Mouse (Mus musculus) kidney, postnatal 0 days (tissue): ENCODE results near the gene Erich6. TPM values are rescaled to one million over a fixed set of nuclear protein-coding genes. Genes with fewer than 3 reads are reported as not detected.

Source experiments
- ATAC-seq: fragments of 200-750 bp; cut with Nextera tagmentation; replicated peaks from 2 replicates; pipeline ENCODE4 v1.8.0; 2017; ENCODE audit warnings: low read depth, moderate number of reproducible peaks, moderate TSS enrichment, moderate library complexity; ENCODE audit not compliant: low FRiP score
- DNase-seq: peaks from one replicate; pipeline ENCODE4 v3.0.0-alpha.2; 2016; ENCODE audit warnings: low spot score
- H3K27ac ChIP-seq: fragments of 300-500 bp; sonication (generic); 2 replicates; pipeline ENCODE4 v1.5.1; 2014; ENCODE audit warnings: mild to moderate bottlenecking
- H3K27me3 ChIP-seq: fragments of 300-500 bp; sonication (generic); 2 replicates; pipeline ENCODE4 v1.6.1; 2014; ENCODE audit warnings: low read length, mixed read lengths; ENCODE audit not compliant: insufficient read depth
- H3K36me3 ChIP-seq: fragments of 300-500 bp; sonication (generic); 2 replicates; pipeline ENCODE4 v1.6.1; 2014; ENCODE audit warnings: low read length, mixed read lengths; ENCODE audit not compliant: insufficient read depth
- H3K4me1 ChIP-seq: fragments of 300-500 bp; sonication (generic); replicated peaks from 2 replicates; pipeline ENCODE4 v1.6.1; 2014; ENCODE audit warnings: antibody characterized with exemption, low read length, mixed read lengths; ENCODE audit not compliant: insufficient read depth
- H3K4me2 ChIP-seq: fragments of 300-500 bp; sonication (generic); 2 replicates; pipeline ENCODE4 v1.6.1; 2014; ENCODE audit warnings: mild to moderate bottlenecking, low read length, moderate library complexity, mixed read lengths
- H3K4me3 ChIP-seq: fragments of 300-500 bp; sonication (generic); replicated peaks from 2 replicates; pipeline ENCODE4 v1.5.1; 2014; ENCODE audit warnings: low read depth, low read length
- H3K9ac ChIP-seq: fragments of 300-500 bp; sonication (generic); 2 replicates; pipeline ENCODE4 v1.6.1; 2014; ENCODE audit warnings: low read depth, low read length
- H3K9me3 ChIP-seq: fragments of 300-500 bp; sonication (generic); replicated peaks from 2 replicates; pipeline ENCODE4 v1.6.1; 2016; ENCODE audit warnings: low read length, inconsistent platforms, mixed read lengths
- CTCF ChIP-seq: IDR thresholded peaks from 2 replicates; pipeline ENCODE4 v1.5.1; 2016; ENCODE audit warnings: antibody characterized with exemption, low read depth, mild to moderate bottlenecking, moderate library complexity
- WGBS: fragments of 180-500 bp; shearing (Covaris S2); extraction: QIAGEN DNeasy Blood & Tissue Kit; methylation state at CpG from one replicate; pipeline ENCODE4 v1.1.7; 2014; 5-methylcytosine and 5-hydroxymethylcytosine counted together
- polyA plus RNA-seq: library from polyadenylated mRNA; unstranded; fragments of >200 nt; fragmentation: Nextera tagmentation; extraction: Ambion mirVana; gene quantifications from 2 replicates; pipeline ENCODE4 v1.2.1, GENCODE M21; 2015

Erich6 gene
- polyA plus RNA-seq, 1 experiment from 2014 or later: not detected

- Histone ChIP-seq H3K9ac (no peak overlapping the region), H3K36me3 (0 out of 2 replicates have a peak, but pooled peaks cover 2% of the 10 kb centered on the region), H3K27me3 (no peaks in the 10 kb centered on the region), H3K9me3 (no peaks in the 10 kb centered on the region), H3K4me1 (no peaks in the 10 kb centered on the region; the same call in none of the 2 replicates), H3K4me2 (no peak overlapping the region), H3K4me3 (no peak overlapping the region), H3K27ac (no peak overlapping the region)
- peak; percentile 27 for DNase-seq
- ATAC-seq: peak; percentile 54; the same call in 1 of the 2 replicates
- TF ChIP-seq CTCF: no peak
- 41% methylated on average over 4 of the region's 4 CpGs for WGBS
Observed at GRCm38 (mm10) chr3:58672481-58673183, 35.6 kb upstream of the Erich6 start.

- Histone ChIP-seq H3K36me3 (0 out of 2 replicates have a peak, but pooled peaks cover 2% of the 10 kb centered on the region), H3K9ac (no peak overlapping the region), H3K9me3 (no peaks in the 10 kb centered on the region), H3K4me2 (no peak overlapping the region), H3K4me1 (no peaks in the 10 kb centered on the region; the same call in 1 of the 2 replicates), H3K27me3 (no peaks in the 10 kb centered on the region), H3K27ac (no peak overlapping the region), H3K4me3 (no peak overlapping the region)
- no peak for TF ChIP-seq CTCF
- 46% methylated on average over 6 of the region's 6 CpGs for WGBS
- no peak for ATAC-seq
- DNase-seq: no peak
Observed at GRCm38 (mm10) chr3:58671616-58672250, 34.7 kb upstream of the Erich6 start.

GRCm38 (mm10) chr3:58663970-58664369 is 27.0 kb upstream of the Erich6 start:
- no peak for DNase-seq
- no peak for TF ChIP-seq CTCF
- no peak overlapping the region for H3K27ac ChIP-seq
- H3K9ac ChIP-seq: no peak overlapping the region
- no peaks in the 10 kb centered on the region for H3K36me3 ChIP-seq
- no peaks in the 10 kb centered on the region for H3K4me1 ChIP-seq
- no peaks in the 10 kb centered on the region for H3K9me3 ChIP-seq
- ATAC-seq: no peak
- H3K27me3 ChIP-seq: no peaks in the 10 kb centered on the region
- 86% methylated on average over 7 of the region's 7 CpGs for WGBS
- no peak overlapping the region for H3K4me3 ChIP-seq
- H3K4me2 ChIP-seq: no peak overlapping the region

- no peak overlapping the region for H3K4me2 ChIP-seq
- no peak overlapping the region for H3K4me3 ChIP-seq
- 78% methylated on average over 4 of the region's 4 CpGs for WGBS
- no peaks in the 10 kb centered on the region for H3K9me3 ChIP-seq
- DNase-seq (no peak), ATAC-seq (0 out of 2 replicates have a peak, but pooled peaks have one; percentile 40)
- no peaks in the 10 kb centered on the region for H3K27me3 ChIP-seq
- no peak for TF ChIP-seq CTCF
- H3K36me3 ChIP-seq: no peaks in the 10 kb centered on the region
- H3K4me1 ChIP-seq: no peaks in the 10 kb centered on the region
- no peak overlapping the region for H3K9ac ChIP-seq
- no peak overlapping the region for H3K27ac ChIP-seq
Observed at GRCm38 (mm10) chr3:58660636-58661035, 23.6 kb upstream of the Erich6 start.

- no peaks in the 10 kb centered on the region for H3K36me3 ChIP-seq
- WGBS: 27% methylated on average over 2 of the region's 2 CpGs
- no peak overlapping the region for H3K27ac ChIP-seq
- no peak for ATAC-seq
- no peaks in the 10 kb centered on the region for H3K9me3 ChIP-seq
- H3K9ac ChIP-seq: no peak overlapping the region
- no peaks in the 10 kb centered on the region for H3K27me3 ChIP-seq
- TF ChIP-seq CTCF: peak; percentile 60; the same call in 1 of the 2 replicates
- DNase-seq: peak; percentile 38
- no peak overlapping the region for H3K4me2 ChIP-seq
- no peaks in the 10 kb centered on the region for H3K4me1 ChIP-seq
- H3K4me3 ChIP-seq: no peak overlapping the region
Observed at GRCm38 (mm10) chr3:58657356-58657755, 20.3 kb upstream of the Erich6 start.

- Histone ChIP-seq H3K36me3 (no peaks in the 10 kb centered on the region), H3K27ac (no peak overlapping the region), H3K9ac (no peak overlapping the region), H3K4me1 (no peaks in the 10 kb centered on the region), H3K4me2 (peak overlapping the region; percentile 21; the same call in 1 of the 2 replicates), H3K27me3 (no peaks in the 10 kb centered on the region), H3K9me3 (no peaks in the 10 kb centered on the region), H3K4me3 (no peak overlapping the region)
- ATAC-seq (peak; percentile 65; the same call in 1 of the 2 replicates), DNase-seq (peak; percentile 76)
- 50% methylated on average over 17 of the region's 17 CpGs for WGBS
- peak; percentile 88 for TF ChIP-seq CTCF
Observed at GRCm38 (mm10) chr3:58655362-58656130, 18.5 kb upstream of the Erich6 start.
